Mouse (Mus musculus): ENCODE data around the gene Rptor. TPM values are rescaled to one million over a fixed set of nuclear protein-coding genes. Genes with fewer than 3 reads are reported as not detected.

Rptor gene
- 9.8 and 20.5 TPM in 2 replicates for polyA plus RNA-seq (2021; fragmentation: Nextera tagmentation)
- long read RNA-seq, experiment 1, full-length matches to known transcripts, result 13 of 69 reads
- long read RNA-seq, experiment 1, partial matches to known transcripts, result 34 of 69 reads
- long read RNA-seq, experiment 1, other reads (novel, unspliced or antisense), result 22 of 69 reads
- long read RNA-seq, experiment 2, partial matches to known transcripts, result 20 of 20 reads
- long read RNA-seq, experiment 2, other reads (novel, unspliced or antisense), result 0 of 20 reads

DNA sequence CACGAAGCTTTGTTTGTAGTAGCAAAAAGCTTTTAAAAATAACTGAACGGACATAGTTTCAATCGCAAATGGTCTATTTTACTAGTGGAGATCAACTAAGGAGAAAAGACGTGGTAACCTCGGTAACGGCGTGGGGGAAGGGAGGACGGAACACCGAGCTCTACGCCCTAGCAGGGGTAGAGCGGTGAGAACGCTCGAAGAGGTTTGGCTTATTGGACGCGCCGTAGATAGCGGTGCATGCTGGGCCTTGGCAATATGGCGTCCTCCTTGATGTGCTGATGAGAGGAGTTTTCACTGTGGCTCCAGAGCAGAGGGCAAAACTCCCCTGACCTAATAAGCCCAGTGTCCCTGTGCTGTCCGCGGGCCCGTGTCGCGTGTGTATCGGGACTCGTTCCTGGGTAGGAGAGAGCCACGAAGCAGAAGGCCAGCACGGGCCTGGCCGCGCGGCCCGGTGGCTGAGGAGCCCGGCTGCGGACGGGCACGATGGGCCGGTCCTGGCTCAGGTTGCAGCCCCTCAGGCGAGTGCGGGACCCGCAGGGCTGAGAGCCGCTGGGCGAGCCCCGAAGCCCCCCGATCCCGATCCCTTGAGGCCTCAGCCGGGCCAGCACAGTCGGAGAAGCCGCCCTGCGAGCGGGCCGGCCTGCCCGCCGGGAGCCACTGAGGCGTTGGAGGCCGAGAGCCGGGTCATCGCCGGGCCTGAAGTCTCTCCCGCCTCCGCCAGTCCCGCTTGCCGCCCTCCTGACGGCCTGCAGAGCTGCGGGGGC is at the start of gene Rptor:
Gene Rptor (plus strand): TSS at position 143 of the 764 bp plus-strand sequence.

GRCm38 (mm10) chr11:119913291-119913934 is 310.7 kb downstream of the Rptor start, which contains the start of gene Chmp6:
Gene Chmp6 (plus strand): TSS chr11:119913441.

DNA sequence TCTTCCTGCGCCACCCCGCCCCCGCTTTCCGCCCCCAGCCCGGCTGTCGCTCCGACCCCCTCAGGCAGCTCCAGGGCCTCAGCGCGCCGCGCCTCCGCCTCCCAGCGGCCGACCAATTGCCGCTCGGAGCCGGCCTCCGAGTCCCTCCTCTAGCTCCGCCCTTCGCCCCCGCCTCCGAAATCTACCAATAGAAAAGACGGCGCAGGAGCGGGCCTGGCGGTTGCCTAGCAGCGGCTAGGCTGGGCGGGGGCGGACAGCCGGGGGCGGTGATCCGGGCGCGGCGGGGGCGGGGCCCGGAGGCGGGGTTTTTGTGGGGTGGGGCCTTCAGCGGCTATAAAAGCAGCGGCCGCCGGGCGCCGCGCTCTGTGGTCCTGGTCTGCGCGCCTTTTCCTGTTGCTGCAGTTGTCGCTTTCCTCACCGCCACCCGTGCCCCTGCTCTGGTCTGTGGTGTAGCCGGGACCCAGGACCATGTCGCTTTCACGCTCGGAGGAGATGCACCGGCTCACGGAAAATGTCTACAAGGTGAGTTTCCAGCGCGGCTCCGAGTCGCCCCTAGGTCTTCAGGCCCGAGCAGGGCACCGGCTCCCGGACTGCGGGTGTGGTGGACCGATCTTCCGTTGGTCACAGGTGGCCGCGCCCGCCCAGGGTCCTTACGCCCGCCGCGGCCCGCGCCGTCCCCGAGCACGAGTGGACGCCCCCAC is 340.2 kb downstream of the Rptor start, which contains the start of gene Baiap2:
Gene Baiap2 (plus strand): TSS at position 37 of the 701 bp plus-strand sequence.

Other genes with a start within 250 kb of the Rptor start
- gene Sgsh, start 247.4 kb upstream of the Rptor start, polyA plus RNA-seq (2021; fragmentation: Nextera tagmentation), result 2.5 and 3.2 TPM in 2 replicates
- gene Slc26a11, start 247.3 kb upstream of the Rptor start, polyA plus RNA-seq (2021; fragmentation: Nextera tagmentation), result 2.9 and 3.0 TPM in 2 replicates
- 0.60 and 0.70 TPM in 2 replicates for gene Rnf213, start 209.8 kb upstream of the Rptor start, polyA plus RNA-seq (2021; fragmentation: Nextera tagmentation)
- 5.5 and 8.8 TPM in 2 replicates for gene Endov, start 111.6 kb upstream of the Rptor start, polyA plus RNA-seq (2021; fragmentation: Nextera tagmentation)
- gene Nptx1, start 55.2 kb upstream of the Rptor start, polyA plus RNA-seq (2021; fragmentation: Nextera tagmentation), result 99.1 and 138 TPM in 2 replicates